Mouse (Mus musculus) gastrocnemius, adult 18-20 months (tissue): ENCODE measurements at regions not wholly inside any gene's neighbourhood (a gene's known extent, or its start where the extent isn't known, plus 50 kb on each side); places are given as distances from the start of the nearest gene placed in this dataset.

Experiments
- DNase-seq: peaks from one replicate; pipeline ENCODE4 v3.0.0; 2021; ENCODE audit warnings: low spot score

DNA sequence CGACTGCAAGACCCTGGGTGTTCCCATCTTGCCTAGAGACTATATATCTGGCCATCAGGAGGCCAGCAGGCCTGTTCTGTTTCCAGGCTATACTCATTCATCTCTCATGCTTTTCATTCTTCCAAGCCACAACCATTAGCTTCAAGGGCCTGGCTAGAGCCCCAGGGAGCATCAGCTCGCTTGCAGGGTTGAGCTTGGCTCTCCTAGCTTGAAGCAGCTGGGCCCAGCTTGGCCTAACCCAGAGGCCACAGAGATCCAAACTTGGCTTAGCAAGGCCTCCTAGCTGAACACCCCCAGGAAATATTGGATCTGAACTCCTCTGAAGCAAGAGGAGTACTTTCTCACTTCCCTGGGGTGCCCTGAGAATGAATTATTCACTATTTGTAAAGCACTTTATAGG, 50.3 kb upstream of the 3425401B19Rik start:
- peak; percentile 28 for DNase-seq
